Mouse (Mus musculus): Measurements from ENCODE around the gene Vwa3a.

The Vwa3a gene

GRCm38 (mm10) chr7:120836361-120836760, 97.2 kb downstream of the Vwa3a start:
- peak; percentile 78 for DNase-seq (ENCODE audit: low spot score)

DNA sequence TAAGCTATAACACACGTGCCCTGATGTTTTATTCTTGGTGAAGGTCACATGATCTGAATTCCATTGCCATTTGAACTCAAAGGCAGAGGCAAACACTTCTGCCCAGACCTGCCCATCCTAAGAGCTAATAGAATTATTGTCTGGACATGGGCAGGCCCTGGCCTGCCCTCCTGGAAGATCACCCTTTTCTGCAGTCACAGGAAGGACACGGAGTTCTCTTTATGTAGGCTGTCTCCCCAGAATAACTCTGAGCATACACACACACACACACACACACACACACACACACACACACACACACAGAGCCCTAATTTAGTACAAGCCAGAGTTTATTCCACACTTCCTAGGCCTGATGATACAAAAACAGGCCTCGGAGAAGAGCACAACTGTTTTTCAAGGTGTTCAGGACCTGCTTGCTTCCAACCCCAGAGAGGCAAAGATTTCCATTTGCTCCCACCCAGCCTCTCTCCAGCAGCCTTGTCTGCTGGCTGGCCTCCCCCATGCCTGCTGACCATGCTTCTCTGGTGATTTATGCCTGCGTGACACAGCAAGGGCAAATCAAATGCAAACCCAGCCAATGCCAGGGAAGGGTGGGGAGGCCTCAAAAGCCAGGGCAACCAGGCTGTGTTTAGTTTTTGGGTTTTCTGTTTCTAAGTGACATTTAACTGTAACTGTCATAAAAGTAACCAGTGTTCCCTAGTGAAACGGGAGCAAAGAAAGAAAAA, 99.5 kb downstream of the Vwa3a start:
- DNase-seq (ENCODE audit: low spot score) = no peak

DNA sequence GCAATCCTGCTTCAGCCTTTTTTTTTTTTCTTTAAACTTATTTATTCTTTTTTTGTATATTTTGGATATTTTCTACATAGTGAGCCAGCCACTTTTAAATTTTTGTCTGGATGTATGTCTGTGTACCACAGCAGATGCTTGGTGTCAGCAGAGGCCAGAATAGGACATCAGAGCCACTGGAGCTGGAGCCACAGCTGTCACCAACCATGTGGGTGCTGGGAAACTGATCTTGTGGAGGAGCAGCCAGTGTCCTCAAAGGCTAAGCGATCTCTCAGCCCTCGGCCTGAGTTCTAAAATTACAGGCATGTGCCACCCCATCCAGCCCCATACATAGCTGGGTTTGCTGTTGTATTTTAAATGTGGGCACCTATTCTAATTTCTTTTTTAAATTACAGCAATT, 100.7 kb downstream of the Vwa3a start:
- no peak for DNase-seq (ENCODE audit: low spot score)

GRCm38 (mm10) chr7:120842345-120843036, 103.4 kb downstream of the Vwa3a start, which contains the start of gene Eef2k:
Gene Eef2k, plus strand, starts transcription at chr7:120842831.
- peak; percentile 93 for DNase-seq (ENCODE audit: low spot score)

DNA sequence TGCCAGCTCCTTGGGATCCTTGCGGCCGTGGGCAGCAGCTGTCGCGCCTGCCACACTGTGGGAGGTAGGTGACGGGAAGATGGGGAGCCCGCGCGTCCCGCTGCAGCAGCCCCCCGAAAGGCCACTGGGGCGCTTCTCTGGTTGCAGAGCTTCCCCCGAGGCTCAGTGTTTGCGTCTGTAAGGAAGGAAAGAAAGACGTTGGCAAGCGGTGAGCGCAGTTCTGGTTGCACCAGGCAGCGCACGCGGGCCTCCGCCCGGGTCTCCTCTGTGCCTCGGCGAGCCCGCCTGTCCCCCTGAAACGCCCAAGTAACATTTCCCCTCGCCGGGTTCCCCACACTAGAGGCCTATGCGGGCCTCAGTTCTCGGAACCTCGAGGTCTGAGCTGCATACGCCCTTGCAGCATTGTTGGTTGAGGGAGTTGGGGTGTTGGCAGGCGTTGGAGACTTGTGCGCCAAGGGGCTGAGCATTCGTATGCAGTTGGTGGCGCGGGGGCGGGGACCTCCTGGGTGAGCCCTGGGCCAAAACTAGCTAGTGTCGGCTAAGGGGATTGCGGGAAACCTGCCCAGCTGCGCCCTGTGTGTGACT, 104.0 kb downstream of the Vwa3a start:
- peak; percentile 77 for DNase-seq (ENCODE audit: low spot score)

DNA sequence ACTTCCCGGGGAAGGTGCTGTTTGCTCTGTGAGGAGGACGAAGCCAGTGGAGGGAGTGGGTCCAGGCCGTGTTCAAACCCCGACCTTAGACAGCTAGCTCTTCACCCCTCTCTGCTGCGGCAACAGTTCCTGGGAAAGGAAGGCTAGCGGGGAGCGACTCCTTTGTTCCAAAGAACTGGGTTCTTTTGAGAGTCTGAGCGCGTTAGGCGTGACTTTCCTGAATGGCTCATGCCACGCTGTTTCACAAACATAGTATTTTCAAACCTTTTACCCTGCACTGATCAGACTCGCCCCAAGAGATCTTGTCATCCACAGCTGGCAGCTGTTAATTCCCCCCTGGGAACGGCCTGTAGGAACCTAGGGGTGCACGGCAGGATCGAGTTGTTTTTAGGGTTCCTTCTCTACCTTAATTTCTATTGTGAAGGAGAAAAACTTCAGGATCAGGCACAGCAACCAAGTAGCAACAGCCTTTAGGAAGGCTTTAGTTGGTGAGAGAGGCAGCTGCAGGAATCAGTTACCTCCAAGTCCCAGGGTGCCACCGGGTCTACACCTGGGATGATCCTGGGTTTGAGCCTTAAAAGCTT, 104.8 kb downstream of the Vwa3a start:
- DNase-seq (ENCODE audit: low spot score) = peak; percentile 52

DNA sequence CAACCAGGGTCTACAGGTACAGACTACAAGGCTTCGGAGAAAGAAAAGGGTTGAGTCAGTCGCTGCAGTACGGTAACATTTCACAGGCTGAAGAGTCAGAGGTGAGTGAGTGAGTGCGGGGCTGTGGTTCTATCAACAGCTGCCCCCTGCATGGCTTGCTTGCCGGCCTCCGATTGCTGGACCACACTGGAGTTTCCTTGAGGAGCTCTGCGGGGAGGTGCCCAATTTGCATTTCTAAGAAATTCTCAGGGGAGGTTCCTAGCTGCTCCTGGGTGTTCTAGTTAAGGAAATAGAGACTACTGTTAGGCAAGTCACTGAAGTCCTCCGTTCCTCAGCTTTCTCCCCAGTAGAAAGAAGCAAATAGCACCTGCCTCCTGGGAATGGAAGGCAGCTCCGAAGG, 105.6 kb downstream of the Vwa3a start:
- DNase-seq (ENCODE audit: low spot score) = no peak

DNA sequence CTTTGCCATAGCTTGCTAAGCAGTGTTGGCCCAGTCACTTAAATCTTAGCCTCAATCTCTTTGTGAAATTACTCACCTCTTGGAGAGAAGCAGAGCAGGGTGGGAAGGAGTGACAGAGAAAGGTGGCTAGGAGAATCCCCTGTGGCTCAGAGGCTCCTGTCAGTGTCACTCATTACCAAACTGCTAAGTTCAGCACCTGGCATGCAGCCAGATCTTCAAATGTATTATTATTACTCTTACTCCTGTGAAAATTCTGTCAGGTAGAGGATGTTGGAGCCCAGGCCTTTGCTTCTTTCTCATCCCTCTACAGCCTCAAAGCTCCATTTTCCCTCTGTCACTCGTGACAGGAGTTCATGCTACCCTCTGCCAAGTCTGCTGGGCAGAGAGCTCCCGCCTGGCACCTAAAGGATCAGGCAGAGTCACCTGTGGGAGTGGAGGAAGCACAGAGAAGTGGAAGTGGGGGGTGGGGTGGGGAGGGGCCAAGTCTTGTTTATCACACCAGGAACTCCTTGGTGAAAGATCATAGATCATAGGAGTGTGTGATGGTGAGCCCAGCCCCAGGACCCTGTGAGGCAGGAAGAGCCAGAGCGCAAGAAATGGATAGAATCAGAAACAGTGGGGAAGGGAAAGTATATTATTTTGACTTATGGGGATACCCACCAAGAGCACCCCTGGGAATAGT, 109.9 kb downstream of the Vwa3a start:
- DNase-seq (ENCODE audit: low spot score) = no peak

DNA sequence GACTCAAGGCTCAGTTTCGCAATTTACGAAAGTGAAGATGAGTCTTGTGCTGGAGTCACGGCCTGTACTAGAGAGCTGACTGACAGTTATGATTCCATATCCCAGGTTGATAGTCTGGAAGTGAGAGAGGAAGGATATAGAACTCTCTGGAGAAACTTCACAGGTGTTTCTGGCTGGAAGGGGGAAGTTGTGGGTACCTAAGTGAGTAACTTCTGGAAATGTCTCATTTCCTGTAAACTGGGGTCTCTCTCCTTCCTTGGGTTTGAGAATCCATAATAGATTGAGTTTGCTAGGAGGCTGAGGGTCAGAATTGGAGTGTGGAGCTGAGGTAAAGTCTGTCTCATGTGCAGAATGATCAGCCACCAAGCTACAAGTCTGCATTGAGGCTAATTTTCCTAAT, 111.0 kb downstream of the Vwa3a start:
- DNase-seq (ENCODE audit: low spot score) = no peak

All from embryo, embryonic 10 days (tissue).